Mouse (Mus musculus) liver, embryonic 12.5 days (tissue): ENCODE data around the gene Mesp2. TPM values are rescaled to one million over a fixed set of nuclear protein-coding genes. Genes with fewer than 3 reads are reported as not detected.

Experiments used
- ATAC-seq: fragments of 200-750 bp; cut with Nextera tagmentation; 2 replicates; pipeline ENCODE4 v1.8.0; 2017; ENCODE audit warnings: moderate number of reproducible peaks, mild to moderate bottlenecking, moderate library complexity
- H3K27ac ChIP-seq: fragments of 300-500 bp; sonication (generic); 2 replicates; pipeline ENCODE4 v1.5.1; 2016; ENCODE audit warnings: mild to moderate bottlenecking
- H3K27me3 ChIP-seq: fragments of 300-500 bp; sonication (generic); replicated peaks from 2 replicates; pipeline ENCODE4 v1.6.1; 2016; ENCODE audit warnings: mild to moderate bottlenecking, moderate library complexity
- H3K36me3 ChIP-seq: fragments of 300-500 bp; sonication (generic); 2 replicates; pipeline ENCODE4 v1.6.1; 2016; ENCODE audit warnings: mild to moderate bottlenecking, moderate library complexity
- H3K4me1 ChIP-seq: fragments of 300-500 bp; sonication (generic); 2 replicates; pipeline ENCODE4 v1.6.1; 2016
- H3K4me2 ChIP-seq: fragments of 300-500 bp; sonication (generic); 2 replicates; pipeline ENCODE4 v1.6.1; 2016; ENCODE audit warnings: mild to moderate bottlenecking, moderate library complexity
- H3K4me3 ChIP-seq: fragments of 300-500 bp; sonication (generic); 2 replicates; pipeline ENCODE4 v1.5.1; 2016; ENCODE audit warnings: mild to moderate bottlenecking, moderate library complexity
- H3K9ac ChIP-seq: fragments of 300-500 bp; sonication (generic); 2 replicates; pipeline ENCODE4 v1.6.1; 2016; ENCODE audit warnings: mild to moderate bottlenecking, moderate library complexity
- H3K9me3 ChIP-seq: fragments of 300-500 bp; sonication (generic); replicated peaks from 2 replicates; pipeline ENCODE4 v1.6.1; 2016; ENCODE audit warnings: mild to moderate bottlenecking, moderate library complexity
- WGBS: fragments of 180-500 bp; shearing (Covaris S2); methylation state at CpG from one replicate; pipeline ENCODE4 v1.1.7; 2016; ENCODE audit not compliant: insufficient replicate concordance; 5-methylcytosine and 5-hydroxymethylcytosine counted together
- polyA plus RNA-seq: library from polyadenylated mRNA; unstranded; fragments of >200 nt; fragmentation: Nextera tagmentation; extraction: Ambion mirVana; gene quantifications from 2 replicates; pipeline ENCODE4 v1.2.1, GENCODE M21; 2016

Mesp2 gene
- polyA plus RNA-seq, 1 experiment from 2014 or later, result 0.06 TPM

DNA sequence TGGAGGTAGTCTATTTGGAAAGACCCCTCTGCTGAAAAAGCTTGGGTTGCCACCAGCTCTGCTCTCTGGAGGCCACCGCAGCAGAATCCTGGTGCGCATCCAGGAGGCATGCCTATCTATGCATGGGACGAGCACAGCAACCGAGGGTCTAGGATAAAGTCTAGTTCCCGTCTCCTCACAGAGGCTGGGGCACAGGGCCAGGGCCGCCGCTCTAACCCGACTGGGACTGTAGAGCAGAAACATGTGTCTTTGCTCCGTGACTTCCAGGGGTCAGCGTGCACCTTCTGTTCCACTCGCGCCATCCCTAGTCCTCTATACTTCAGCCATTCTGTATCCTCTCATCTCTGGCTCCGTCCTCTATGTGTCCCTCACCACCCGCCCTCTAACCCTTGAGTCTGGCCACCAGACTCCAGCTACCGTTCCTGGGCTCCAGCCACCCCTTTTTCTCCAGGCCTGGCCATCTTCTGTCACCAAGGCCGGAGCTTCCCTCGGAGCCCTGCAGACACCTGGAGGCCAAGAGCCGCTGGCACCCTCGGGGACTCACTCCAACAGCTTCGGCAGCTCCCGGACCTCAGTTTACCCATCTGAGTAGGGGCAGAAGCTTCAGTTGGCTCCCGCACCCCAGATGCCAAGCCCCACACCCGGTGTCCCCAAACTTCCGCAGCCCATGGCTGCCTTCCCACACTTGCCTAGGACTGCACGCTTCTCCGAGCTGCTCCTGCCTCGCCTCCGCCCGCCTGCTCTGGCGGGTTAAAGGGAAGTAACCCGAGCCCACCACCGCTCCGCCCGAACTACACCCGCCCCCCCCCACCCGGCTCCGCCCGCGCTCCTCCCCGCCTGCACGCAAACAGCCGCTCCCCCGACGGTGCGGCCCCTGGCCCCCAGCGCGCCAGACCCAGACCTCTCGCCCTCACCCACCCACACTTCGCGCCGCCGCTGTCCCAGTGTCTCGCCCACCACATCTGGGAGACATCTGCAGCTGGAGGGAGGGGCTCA lies 37.2 kb downstream of the Mesp2 start:
- no peaks in the 10 kb centered on the region for H3K36me3 ChIP-seq
- no peaks in the 10 kb centered on the region for H3K9me3 ChIP-seq
- peak overlapping the region; percentile 67 for H3K4me2 ChIP-seq
- peak overlapping the region; percentile 49 for H3K4me3 ChIP-seq
- H3K4me1 ChIP-seq, result peaks cover 15% of the 10 kb centered on the region; the same call in 1 of the 2 replicates
- WGBS, result 10% methylated on average over 48 of the region's 53 CpGs
- H3K9ac ChIP-seq, result peak overlapping the region; percentile 34; the same call in 1 of the 2 replicates
- H3K27me3 ChIP-seq, result peaks cover 43% of the 10 kb centered on the region
- ATAC-seq, result 0 out of 2 replicates have a peak, but pooled peaks have one; percentile 42
- no peak overlapping the region for H3K27ac ChIP-seq

DNA sequence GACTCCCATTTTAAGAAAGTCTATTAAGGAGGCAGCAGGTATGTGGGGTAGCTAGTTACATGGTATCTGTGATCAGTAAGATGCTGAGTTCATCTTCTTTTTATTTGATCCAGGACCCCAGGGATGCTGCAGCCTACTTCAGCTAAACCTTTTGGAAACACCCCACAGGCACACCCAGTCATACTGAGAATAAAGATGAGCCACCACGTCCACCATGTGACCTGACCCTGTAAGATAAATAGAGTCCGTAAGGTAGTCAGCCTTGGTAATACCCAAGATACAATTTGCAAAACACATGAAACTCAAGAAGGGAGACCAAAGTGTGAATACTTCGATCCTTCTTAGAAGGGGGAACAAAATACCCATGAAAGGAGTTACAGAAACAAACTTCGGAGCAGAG lies 45.8 kb downstream of the Mesp2 start:
- H3K36me3 ChIP-seq, result no peaks in the 10 kb centered on the region
- peaks cover 9% of the 10 kb centered on the region; the same call in 1 of the 2 replicates for H3K4me1 ChIP-seq
- H3K9me3 ChIP-seq, result no peaks in the 10 kb centered on the region
- H3K9ac ChIP-seq, result no peak overlapping the region
- 72% methylated on average over 4 of the region's 4 CpGs for WGBS
- ATAC-seq, result no peak
- no peak overlapping the region for H3K27ac ChIP-seq
- no peak overlapping the region for H3K4me3 ChIP-seq
- H3K27me3 ChIP-seq, result peaks cover 7% of the 10 kb centered on the region; the same call in 1 of the 2 replicates
- no peak overlapping the region for H3K4me2 ChIP-seq

DNA sequence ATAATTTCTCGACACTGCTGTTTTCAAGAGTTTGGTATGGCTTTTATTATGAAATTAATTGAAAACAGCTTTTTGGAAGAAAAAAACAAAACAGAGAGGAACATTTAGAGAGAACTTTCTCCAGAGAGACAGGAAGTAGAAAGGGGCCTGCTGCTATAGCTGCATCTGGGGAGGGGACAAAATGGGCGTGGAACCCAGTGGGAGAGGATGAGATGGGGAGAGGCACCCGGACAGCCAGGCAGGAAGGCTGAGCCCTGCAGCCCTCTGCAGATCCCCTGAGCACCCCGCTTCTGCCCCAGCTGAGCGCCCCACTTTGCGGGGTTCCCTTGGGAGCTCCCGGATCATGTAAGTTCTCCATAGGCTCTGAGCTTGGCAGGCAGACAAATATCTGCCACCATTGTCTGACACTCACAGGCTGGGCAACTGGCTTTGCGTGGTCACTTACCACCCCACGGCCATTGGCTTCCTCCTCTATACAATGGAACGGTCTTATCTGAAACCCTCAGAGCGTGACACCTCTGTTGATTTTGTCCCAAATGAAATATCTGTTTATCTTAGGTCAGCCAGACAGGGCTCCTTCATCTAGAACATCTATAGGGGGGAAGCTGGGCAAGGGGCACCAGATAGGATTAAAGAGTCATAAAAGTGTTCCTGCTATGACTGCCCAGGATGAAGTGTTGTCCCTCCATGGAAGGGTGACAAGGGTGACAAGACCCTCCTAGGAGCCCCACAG lies 47.8 kb downstream of the Mesp2 start:
- Histone ChIP-seq H3K4me2 (no peak overlapping the region), H3K27me3 (peaks cover 7% of the 10 kb centered on the region; the same call in 1 of the 2 replicates), H3K9ac (no peak overlapping the region), H3K36me3 (no peaks in the 10 kb centered on the region), H3K27ac (no peak overlapping the region), H3K4me1 (peaks cover 10% of the 10 kb centered on the region; the same call in 1 of the 2 replicates), H3K4me3 (no peak overlapping the region), H3K9me3 (no peaks in the 10 kb centered on the region)
- ATAC-seq, result no peak
- WGBS, result 31% methylated on average over 11 of the region's 11 CpGs

DNA sequence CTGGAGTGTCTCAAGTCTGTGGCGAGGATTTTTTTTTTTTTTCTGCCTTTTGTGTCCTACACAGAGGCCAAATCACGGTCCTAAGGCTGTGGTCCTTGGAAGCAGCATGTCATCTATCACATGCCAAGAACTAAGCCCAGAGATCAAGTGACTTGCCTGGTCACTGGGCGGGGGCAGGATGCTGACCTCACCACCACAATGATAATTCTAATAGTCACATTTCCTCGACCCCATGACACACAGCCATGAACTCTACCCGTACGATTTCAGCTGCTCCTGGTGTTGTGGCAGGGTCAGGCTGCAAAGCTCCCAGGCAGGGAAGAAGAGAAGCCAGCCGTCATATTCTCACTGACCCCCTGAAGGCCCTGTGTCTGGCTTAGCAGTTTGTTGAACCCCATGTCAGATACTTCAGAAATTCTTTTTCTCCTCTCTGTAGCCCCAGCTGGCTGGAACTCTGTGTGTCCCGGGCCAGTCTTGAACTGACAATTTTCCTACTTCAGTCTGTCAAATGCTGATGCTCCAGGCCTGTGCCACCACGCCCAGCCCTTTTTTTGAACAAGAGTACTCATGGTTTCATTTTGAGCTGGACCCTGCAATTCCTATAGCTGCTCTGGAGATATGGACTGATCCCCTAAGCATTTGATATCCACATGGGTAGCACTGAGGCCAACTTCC lies 48.6 kb downstream of the Mesp2 start:
- WGBS, result 41% methylated on average over 9 of the region's 9 CpGs
- no peak overlapping the region for H3K4me3 ChIP-seq
- H3K36me3 ChIP-seq, result no peaks in the 10 kb centered on the region
- no peaks in the 10 kb centered on the region for H3K9me3 ChIP-seq
- H3K27me3 ChIP-seq, result peaks cover 7% of the 10 kb centered on the region; the same call in 1 of the 2 replicates
- no peak overlapping the region for H3K4me2 ChIP-seq
- no peak for ATAC-seq
- H3K9ac ChIP-seq, result no peak overlapping the region
- H3K4me1 ChIP-seq, result peaks cover 10% of the 10 kb centered on the region; the same call in 1 of the 2 replicates
- no peak overlapping the region for H3K27ac ChIP-seq

DNA sequence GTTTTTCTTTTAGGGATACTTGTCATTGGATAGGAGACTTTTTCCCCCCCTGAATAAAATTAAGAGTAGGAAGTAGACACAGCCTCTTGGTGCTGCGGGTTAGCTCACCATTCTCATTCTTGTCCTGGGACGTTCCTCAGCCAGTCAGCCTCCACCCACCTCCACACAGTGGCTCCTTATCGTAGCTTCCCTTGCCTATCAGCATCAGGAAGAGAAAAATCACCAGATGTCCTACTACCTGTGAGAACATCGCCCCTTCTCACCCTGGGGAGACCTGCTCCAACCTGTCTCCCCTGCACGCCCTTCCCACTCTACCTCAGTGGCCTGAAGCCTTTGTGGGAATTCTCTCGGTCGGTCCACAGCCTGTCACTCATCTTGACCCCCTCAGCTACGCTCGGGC lies 50.3 kb downstream of the Mesp2 start, which contains the start of gene Anpep:
Anpep (minus strand) TSS at position 249 of the 400 bp plus-strand sequence.
- 57% methylated on average over 9 of the region's 9 CpGs for WGBS
- no peak within 1 kb of the TSS for H3K27ac ChIP-seq
- H3K4me1 ChIP-seq, result peaks cover 10% of the 10 kb centered on the region; the same call in 1 of the 2 replicates
- no peak for ATAC-seq
- H3K4me2 ChIP-seq, result no peak within 1 kb of the TSS
- no peaks in the 10 kb centered on the region for H3K36me3 ChIP-seq
- H3K9ac ChIP-seq, result no peak within 1 kb of the TSS
- H3K27me3 ChIP-seq, result no peaks in the 10 kb centered on the region
- no peak within 1 kb of the TSS for H3K4me3 ChIP-seq
- H3K9me3 ChIP-seq, result no peaks in the 10 kb centered on the region

DNA sequence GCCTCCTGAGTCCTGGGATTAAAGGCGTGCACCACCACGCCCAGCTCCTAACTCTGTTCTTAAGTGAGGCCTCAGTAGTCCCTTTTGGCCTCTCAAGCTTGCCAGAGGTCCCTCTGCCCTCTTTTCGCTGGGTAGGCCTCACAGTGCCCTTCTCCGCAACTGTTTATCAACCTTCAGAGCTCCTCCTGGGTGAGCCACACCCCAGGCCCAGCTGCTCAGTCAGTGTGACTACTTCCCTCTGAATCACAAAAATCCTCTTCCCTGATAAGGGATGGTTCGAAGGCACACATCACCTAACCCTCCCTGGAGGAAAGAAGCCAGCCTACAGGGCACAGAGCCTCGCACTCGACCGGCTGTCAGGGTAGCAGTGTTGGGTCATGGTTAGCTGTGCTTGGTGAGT lies 51.3 kb downstream of the Mesp2 start:
- no peak overlapping the region for H3K4me3 ChIP-seq
- ATAC-seq, result no peak
- no peaks in the 10 kb centered on the region for H3K36me3 ChIP-seq
- peaks cover 10% of the 10 kb centered on the region; the same call in 1 of the 2 replicates for H3K4me1 ChIP-seq
- H3K27ac ChIP-seq, result no peak overlapping the region
- no peaks in the 10 kb centered on the region for H3K27me3 ChIP-seq
- WGBS, result 56% methylated on average over 8 of the region's 8 CpGs
- H3K4me2 ChIP-seq, result no peak overlapping the region
- H3K9me3 ChIP-seq, result no peaks in the 10 kb centered on the region
- H3K9ac ChIP-seq, result no peak overlapping the region

Other genes with a start within 250 kb of the Mesp2 start
- not detected in 2 replicates for gene Rhcg, start 193.1 kb upstream of the Mesp2 start, polyA plus RNA-seq
- gene Ticrr, start 150.5 kb upstream of the Mesp2 start, polyA plus RNA-seq, result 12.0 and 12.7 TPM in 2 replicates
- gene Kif7, start 95.0 kb upstream of the Mesp2 start, polyA plus RNA-seq, result 1.4 and 1.7 TPM in 2 replicates
- not detected in 2 replicates for gene Plin1, start 77.8 kb upstream of the Mesp2 start, polyA plus RNA-seq
- 1.3 TPM in 2 replicates for gene Pex11a, start 67.6 kb upstream of the Mesp2 start, polyA plus RNA-seq
- 0.07 and 0.11 TPM in 2 replicates for gene Wdr93, start 67.6 kb upstream of the Mesp2 start, polyA plus RNA-seq
- gene Mesp1, start 16.9 kb upstream of the Mesp2 start, polyA plus RNA-seq, result 0.10 TPM in 1 of 2 replicates, not detected in the other
- 12.8 and 13.8 TPM in 2 replicates for gene Anpep, start 50.3 kb downstream of the Mesp2 start, polyA plus RNA-seq
- gene Ap3s2, start 109.9 kb downstream of the Mesp2 start, polyA plus RNA-seq, result 12.9 and 16.6 TPM in 2 replicates
- 5.1 and 5.4 TPM in 2 replicates for gene Arpin, start 124.6 kb downstream of the Mesp2 start, polyA plus RNA-seq
- 7.2 and 8.9 TPM in 2 replicates for gene Zfp710, start 214.1 kb downstream of the Mesp2 start, polyA plus RNA-seq